Mouse (Mus musculus) bone marrow macrophage, adult 2 months (primary cell): ENCODE results near the gene Itih1. TPM values are rescaled to one million over a fixed set of nuclear protein-coding genes. Genes with fewer than 3 reads are reported as not detected.

Source experiments
- H3K27ac ChIP-seq: 2 replicates; pipeline ENCODE4 v1.5.1; 2012; ENCODE audit warnings: low read depth, low read length; ENCODE audit not compliant: insufficient read depth
- H3K4me1 ChIP-seq: 2 replicates; pipeline ENCODE4 v1.6.1; 2012; ENCODE audit warnings: low read length; ENCODE audit not compliant: control insufficient read depth, insufficient read depth
- H3K4me3 ChIP-seq: 2 replicates; pipeline ENCODE4 v1.5.1; 2012; ENCODE audit warnings: mild to moderate bottlenecking, low read length, moderate library complexity; ENCODE audit not compliant: insufficient read depth
- CTCF ChIP-seq: IDR thresholded peaks from 2 replicates; pipeline ENCODE4 v1.5.1; 2012; ENCODE audit warnings: low read depth, mild to moderate bottlenecking, low read length, moderate library complexity
- POLR2A ChIP-seq: IDR thresholded peaks from 2 replicates; pipeline ENCODE4 v1.6.1; 2012; ENCODE audit warnings: mild to moderate bottlenecking, low read depth, low read length, borderline replicate concordance
- polyA plus RNA-seq: library from polyadenylated mRNA; stranded (reverse); fragments of >200 nt; gene quantifications from 2 replicates; pipeline ENCODE4 v1.2.4, GENCODE M21; 2012; ENCODE audit not compliant: missing spikeins, insufficient read depth, insufficient read length

The Itih1 gene
- polyA plus RNA-seq, 1 experiment = not detected

- H3K27ac ChIP-seq = no peak overlapping the region
- TF ChIP-seq POLR2A (no peak), CTCF (no peak)
- no peak overlapping the region for H3K4me3 ChIP-seq
- H3K4me1 ChIP-seq = peaks cover 20% of the 10 kb centered on the region
Observed at GRCm38 (mm10) chr14:30880251-30880650, 62.8 kb downstream of the Itih1 start.

- no peak overlapping the region for H3K27ac ChIP-seq
- TF ChIP-seq CTCF = no peak
- TF ChIP-seq POLR2A = no peak
- no peak overlapping the region for H3K4me3 ChIP-seq
- peaks cover 22% of the 10 kb centered on the region for H3K4me1 ChIP-seq
Observed at GRCm38 (mm10) chr14:30879794-30880193, 63.3 kb downstream of the Itih1 start.

Other genes with a start within 250 kb of the Itih1 start
- 22.7 and 26.8 TPM in 2 replicates for gene Sfmbt1, start 228.4 kb downstream of the Itih1 start, polyA plus RNA-seq
- 8.0 and 8.4 TPM in 2 replicates for gene Tmem110, start 117.7 kb downstream of the Itih1 start, polyA plus RNA-seq
- 1.0 and 1.5 TPM in 2 replicates for gene Mustn1, start 64.1 kb downstream of the Itih1 start, polyA plus RNA-seq
- gene Itih4, start 56.8 kb downstream of the Itih1 start, polyA plus RNA-seq = not detected in 2 replicates
- not detected in 2 replicates for gene Itih3, start 19.5 kb downstream of the Itih1 start, polyA plus RNA-seq
- gene Nek4, start 8.1 kb upstream of the Itih1 start, polyA plus RNA-seq = 6.1 and 6.3 TPM in 2 replicates
- gene Glt8d1, start 58.1 kb upstream of the Itih1 start, polyA plus RNA-seq = 62.2 and 65.6 TPM in 2 replicates
- gene Spcs1, start 58.4 kb upstream of the Itih1 start, polyA plus RNA-seq = 231 and 244 TPM in 2 replicates
- 33.7 and 34.4 TPM in 2 replicates for gene Pbrm1, start 75.8 kb upstream of the Itih1 start, polyA plus RNA-seq
- gene Gnl3, start 75.9 kb upstream of the Itih1 start, polyA plus RNA-seq = 25.4 and 26.5 TPM in 2 replicates
- gene Smim4, start 185.7 kb upstream of the Itih1 start, polyA plus RNA-seq = 90.6 and 95.8 TPM in 2 replicates
- 135 and 136 TPM in 2 replicates for gene Nt5dc2, start 187.8 kb upstream of the Itih1 start, polyA plus RNA-seq
- gene Stab1, start 225.4 kb upstream of the Itih1 start, polyA plus RNA-seq = 1,445 and 1,606 TPM in 2 replicates